Mouse (Mus musculus) ZHBTc4 (cell line): Measurements from ENCODE around the gene Vpreb1.

Experiments used
- DNase-seq: peaks from one replicate; pipeline ENCODE4 v3.0.0-alpha.2; 2011; ENCODE audit warnings: low read depth, low spot score

Gene Vpreb1

GRCm38 (mm10) chr16:16870617-16871331 is at the start of gene Vpreb1, which contains the start of gene Top3b:
Gene Vpreb1, minus strand, starts transcription at chr16:16870843.
Gene Top3b, plus strand, starts transcription at chr16:16870736.
- peak; percentile 98 for DNase-seq

DNA sequence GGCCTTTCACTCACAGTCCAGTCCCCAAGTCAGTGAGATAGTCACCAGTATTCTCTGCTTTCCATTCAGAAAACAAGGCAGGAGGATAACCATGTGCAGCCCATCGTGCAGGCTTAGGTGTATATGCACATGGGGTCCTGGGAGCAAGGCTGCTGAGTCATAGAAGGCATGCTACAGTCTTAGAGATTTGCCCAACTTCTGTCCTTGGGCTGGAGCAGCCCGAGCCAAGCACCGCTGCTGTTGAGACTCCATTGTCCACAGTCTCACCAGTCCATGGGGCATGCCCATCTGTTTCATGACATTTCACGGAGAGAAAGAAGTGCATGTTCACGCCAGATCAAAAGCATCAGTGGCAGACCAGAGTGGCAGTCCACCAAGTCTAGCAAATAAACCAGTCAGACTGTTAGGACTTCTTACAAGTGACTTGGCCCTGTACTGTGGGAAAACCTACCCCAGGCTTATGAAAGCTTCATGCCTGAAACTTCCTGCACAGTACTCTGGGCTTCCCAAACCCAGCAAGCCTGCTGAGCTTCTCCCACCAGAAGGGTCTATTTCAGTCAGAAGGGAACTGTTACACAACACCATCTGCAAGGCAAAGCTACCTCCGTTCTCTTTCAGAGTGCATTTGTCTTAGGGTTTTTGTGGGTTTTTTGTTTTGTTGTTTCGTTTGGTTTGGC is 47.9 kb upstream of the Vpreb1 start:
- no peak for DNase-seq

- no peak for DNase-seq
These were observed 42.8 kb upstream of the Vpreb1 start for GRCm38 (mm10) chr16:16913440-16913839.

GRCm38 (mm10) chr16:16911641-16912597 is 41.3 kb upstream of the Vpreb1 start:
- DNase-seq: peak; percentile 96

DNA sequence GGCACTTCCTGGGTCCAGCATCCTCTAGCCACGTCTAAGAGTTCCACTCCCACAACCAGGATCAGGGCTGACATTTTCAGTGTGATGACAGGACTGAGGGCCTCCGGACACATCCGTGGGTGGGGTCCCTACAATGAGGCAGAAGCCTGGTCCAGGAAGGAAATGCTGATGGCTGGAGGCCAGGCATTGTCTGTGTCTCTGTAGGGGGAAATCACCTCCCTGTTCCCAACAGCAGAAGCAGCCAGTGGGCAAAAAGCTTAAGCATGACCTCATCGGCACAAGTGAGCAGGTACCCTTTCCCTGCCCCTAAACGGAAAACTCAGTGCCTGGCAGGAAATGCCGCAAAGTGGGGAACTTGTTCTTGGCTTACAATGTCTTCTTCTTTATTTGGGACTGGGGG is 37.2 kb upstream of the Vpreb1 start:
- DNase-seq: peak; percentile 72

- DNase-seq: no peak
These were observed 32.5 kb upstream of the Vpreb1 start for GRCm38 (mm10) chr16:16903188-16903587.

GRCm38 (mm10) chr16:16902329-16902728 is 31.7 kb upstream of the Vpreb1 start:
- DNase-seq: no peak

- no peak for DNase-seq
These were observed 26.5 kb upstream of the Vpreb1 start for GRCm38 (mm10) chr16:16897056-16897584.

- peak; percentile 97 for DNase-seq
These were observed 25.9 kb upstream of the Vpreb1 start, which contains the start of gene Ppm1f for GRCm38 (mm10) chr16:16896382-16897055. Gene Ppm1f, plus strand, starts transcription at chr16:16896469.

DNA sequence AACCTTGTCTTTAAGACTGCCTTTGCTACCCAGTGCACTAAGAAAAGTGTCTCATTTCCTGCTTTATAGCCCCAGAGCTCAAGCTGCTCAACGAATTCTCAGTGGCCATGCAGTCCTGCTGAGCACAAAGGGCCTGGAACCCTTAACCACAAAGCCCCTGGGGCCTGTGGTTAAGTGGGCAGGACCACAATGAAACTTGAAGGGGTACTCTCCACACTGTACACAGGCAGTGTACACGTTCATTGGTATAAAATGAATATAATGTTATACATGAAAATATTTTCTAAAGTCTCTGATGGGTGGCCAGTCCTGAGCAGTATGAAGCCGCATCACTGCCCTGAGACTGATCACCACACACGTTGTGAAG is 25.4 kb upstream of the Vpreb1 start:
- no peak for DNase-seq

DNA sequence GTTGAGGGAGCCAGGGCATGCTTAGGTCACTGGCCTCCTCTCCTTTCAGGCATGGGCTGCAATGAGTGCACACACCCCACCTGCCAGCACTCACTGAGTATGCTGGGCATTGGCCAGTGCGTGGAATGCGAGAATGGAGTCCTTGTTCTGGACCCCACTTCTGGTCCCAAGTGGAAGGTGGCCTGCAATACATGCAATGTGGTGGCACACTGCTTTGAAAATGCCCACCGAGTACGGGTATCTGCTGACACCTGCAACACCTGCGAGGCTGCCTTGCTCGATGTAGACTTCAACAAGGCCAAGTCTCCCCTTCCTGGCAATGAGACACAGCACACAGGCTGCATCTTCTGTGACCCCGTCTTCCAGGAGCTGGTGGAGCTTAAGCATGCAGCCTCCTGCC is 21.7 kb upstream of the Vpreb1 start:
- DNase-seq: no peak

GRCm38 (mm10) chr16:16888341-16888740 is 17.7 kb upstream of the Vpreb1 start:
- DNase-seq: no peak

DNA sequence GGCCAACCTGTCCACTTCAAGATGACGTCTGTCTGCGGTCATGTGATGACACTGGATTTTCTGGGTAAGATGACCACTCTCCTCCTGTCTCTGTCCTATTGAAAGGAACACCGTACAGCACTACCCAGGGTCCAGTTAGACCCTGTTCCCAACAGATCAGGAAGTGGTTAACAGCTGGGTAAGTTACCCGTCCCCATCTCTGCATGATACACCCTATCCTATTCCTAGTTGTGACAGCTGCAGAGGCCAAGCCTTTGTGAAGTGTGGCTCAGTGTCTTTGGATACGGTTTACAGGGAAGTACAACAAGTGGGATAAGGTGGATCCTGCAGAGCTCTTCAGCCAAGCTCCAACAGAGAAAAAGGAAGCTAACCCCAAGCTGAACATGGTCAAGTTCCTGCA is 8.4 kb upstream of the Vpreb1 start:
- DNase-seq: no peak

- DNase-seq: no peak
These were observed 414 bp downstream of the Vpreb1 start for GRCm38 (mm10) chr16:16870241-16870616.

- DNase-seq: peak; percentile 98
These were observed 4.7 kb downstream of the Vpreb1 start for GRCm38 (mm10) chr16:16865696-16866561.

GRCm38 (mm10) chr16:16865217-16865616 is 5.4 kb downstream of the Vpreb1 start:
- DNase-seq: no peak

- no peak for DNase-seq
These were observed 6.7 kb downstream of the Vpreb1 start, which contains the start of gene Igll1 for GRCm38 (mm10) chr16:16863978-16864377. Gene Igll1, minus strand, starts transcription at chr16:16863985.

GRCm38 (mm10) chr16:16862288-16862687 is 8.4 kb downstream of the Vpreb1 start:
- no peak for DNase-seq

DNA sequence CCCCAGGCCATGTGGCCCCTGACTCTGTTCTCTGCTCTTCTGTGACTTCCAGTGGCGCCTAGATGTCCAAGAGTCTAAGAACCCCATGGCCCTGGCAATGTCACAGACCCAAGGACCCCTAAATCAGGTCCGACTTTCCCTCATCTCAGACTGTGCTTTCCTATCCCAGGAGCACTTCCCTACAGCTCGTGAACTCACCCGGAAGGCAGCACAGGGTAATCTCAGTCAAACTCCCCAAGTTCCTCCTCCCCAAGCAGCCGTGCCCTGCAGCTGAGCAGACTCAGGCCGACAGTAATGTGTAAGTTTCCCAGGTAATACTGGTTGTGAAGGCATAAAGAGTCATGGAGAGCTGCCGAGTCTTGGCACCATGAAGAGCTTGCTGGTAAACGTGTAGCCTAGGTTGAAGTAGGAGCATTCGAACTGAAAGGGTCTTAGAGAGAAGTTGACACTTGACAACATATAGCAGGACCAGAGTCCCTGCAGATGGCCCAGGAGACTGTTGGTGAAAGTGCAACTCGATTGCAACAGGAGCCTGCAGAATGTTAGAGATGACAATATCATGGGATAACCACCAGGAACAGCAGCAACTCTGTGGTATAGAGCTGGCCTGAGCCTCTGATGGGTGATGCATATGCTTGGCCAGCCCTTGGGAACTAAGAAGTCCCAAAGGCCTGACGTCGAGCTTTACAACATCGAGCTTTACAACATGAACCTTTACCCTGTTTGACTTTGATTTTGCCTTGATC is 13.7 kb downstream of the Vpreb1 start:
- DNase-seq: no peak
